Mouse (Mus musculus): ENCODE measurements around the gene Trpm1.

Gene Trpm1

GRCm38 (mm10) chr7:64237747-64238146 lies 84.1 kb downstream of the Trpm1 start:
- DNase-seq, result no peak

DNA sequence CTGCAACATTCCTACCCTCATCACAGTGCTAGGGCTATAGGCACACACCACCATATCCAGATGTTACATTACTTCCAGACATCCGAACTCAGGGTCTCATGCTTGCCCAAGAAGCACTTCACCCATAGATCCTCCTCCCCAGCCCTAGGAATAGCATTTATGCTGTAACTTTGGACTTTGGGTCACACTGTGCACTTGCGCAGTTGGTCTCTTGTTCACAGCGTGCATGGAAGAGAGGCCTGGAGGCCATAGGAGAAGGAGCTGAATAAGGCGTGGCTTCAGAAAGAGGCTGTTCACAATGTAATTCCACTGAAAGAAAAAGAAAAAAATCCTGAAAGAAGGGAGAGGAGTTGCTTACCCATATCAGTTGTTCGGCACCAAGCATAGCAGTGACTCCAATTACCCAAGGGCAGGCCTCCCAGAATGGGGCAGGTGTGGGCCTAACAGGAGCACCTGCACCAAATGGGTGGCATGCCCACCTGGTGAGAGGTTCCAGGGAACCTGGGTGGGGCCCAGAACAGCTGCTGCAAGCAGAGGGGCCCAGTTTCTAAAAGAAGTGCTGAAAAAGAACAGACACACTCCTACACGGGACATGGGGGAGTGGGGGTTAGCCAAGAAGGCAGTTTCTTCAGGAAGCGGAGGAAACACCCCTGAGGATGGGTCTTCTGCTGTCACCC lies 84.9 kb downstream of the Trpm1 start:
- DNase-seq, result no peak

GRCm38 (mm10) chr7:64239138-64239805 lies 85.6 kb downstream of the Trpm1 start:
- no peak for DNase-seq

DNA sequence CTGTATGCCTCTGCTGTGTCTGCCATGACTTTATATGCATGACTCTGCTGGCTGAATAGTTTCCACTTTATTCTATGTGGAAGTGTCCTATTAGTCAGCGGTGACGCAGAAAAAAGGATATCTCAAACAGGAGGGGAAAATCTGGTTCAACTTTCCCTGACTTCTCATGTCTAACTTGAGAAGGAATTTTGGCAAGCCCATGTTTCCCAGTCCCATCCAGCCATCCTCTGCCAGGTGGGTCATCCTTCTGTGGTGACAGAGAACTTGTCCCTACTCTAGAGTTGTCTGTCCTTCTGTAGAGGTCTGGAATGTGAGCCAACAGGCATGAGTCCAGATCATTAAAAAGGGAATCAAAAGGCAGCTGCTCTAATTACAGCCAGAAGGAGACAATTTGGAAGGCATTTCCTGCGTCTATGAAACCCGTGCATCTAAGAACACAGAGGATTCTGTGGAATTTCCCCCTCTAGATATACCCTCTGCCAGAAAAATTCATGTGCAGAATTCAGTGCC lies 86.2 kb downstream of the Trpm1 start:
- no peak for DNase-seq

DNA sequence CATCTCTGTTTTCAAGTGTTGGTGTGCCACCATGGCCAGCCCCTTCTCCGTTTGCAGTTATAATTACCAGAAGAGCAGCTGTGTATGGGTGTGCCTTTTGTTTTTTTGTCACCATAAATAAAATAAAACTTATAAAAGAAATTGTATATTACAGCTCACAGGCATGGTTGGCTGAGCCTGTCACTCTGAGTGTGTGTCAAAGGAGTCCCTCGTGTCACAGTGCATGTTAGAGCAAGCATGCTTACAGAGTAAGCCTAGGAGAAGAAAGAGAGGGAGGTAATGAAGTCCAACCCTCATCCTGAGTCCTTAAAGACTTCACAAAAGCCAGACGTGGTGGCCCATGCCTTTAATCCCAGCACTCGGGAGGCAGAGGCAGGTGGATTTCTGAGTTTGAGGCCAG lies 88.8 kb downstream of the Trpm1 start:
- DNase-seq, result no peak

GRCm38 (mm10) chr7:64244371-64244770 lies 90.7 kb downstream of the Trpm1 start:
- DNase-seq, result no peak

DNA sequence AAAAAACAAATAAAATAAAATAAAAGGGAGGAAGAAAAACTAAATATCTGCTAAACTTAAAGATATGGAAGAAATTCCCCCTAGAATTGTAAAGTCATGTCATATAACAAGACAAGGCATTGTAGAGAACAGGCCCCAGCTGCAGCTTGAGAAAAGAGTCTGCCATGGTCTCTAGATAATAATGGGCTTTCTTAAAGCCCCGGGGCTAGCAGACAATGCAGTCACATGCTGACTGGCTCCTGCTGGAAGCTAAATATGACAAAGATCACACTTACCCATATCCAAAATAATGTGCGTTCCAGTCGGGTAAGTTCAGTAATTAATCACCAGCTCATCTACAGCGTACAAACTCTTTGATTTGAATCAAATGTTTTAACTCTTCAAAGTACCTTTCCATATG lies 93.1 kb downstream of the Trpm1 start:
- no peak for DNase-seq

GRCm38 (mm10) chr7:64248352-64248751 lies 94.7 kb downstream of the Trpm1 start:
- DNase-seq, result no peak

- no peak for DNase-seq
Measured at GRCm38 (mm10) chr7:64249715-64250114, 96.1 kb downstream of the Trpm1 start.

DNA sequence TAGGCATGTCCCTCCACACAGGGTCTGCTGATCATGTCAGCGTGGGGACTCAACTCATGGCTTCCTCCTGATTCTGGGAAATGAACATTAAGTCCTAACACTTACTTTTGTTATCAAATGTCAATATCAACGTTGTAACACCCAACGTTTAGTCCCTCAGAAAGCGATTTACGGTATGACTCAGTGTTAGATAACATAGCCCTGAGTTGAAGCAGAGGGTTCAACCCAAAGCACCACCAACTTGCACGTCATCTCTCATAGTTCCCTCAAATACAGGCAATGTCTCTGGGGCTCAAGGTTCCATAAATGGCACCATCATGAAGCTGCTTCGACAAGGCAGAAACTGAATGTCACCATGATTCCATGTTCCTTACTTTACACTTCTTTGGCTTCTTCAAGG lies 96.8 kb downstream of the Trpm1 start:
- no peak for DNase-seq

DNA sequence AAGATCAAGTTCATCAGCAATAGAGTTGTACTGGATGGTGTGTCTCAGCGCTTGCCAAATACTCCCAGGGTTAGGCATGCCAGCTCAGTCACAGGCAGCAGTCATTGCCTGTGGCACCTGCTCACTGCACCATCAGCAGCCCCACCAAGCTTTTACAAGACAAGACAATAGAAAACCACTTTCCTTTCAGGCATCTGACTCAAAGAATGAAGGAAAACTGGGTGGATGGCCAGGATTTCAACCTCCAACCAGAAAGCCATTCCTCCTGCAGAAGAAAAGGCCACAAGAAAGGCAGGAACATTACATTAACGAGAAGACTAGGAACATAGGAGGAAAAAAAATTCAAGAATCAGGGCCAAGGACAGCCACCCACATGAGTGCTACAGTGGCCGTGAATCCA lies 100.1 kb downstream of the Trpm1 start:
- DNase-seq, result no peak

- DNase-seq, result no peak
Measured at GRCm38 (mm10) chr7:64265502-64266279, 112.1 kb downstream of the Trpm1 start.

DNA sequence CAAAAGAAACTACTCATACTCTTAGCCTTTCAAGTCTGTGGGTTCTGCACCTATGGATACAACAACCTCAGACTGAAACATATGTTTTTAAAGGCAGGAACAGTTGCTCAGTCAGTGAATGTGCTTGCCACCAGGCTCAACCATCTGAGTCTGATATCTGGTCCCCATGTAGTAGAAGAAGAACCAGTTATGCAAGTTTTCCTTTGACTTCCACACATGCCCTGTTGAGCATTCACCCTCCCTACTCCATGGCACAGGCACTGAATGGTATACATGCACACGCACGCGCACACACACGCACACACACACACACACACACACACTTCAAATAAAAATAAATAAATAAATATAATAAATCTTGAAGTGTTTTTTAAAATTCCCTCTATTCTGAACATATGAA lies 113.0 kb downstream of the Trpm1 start:
- no peak for DNase-seq

DNA sequence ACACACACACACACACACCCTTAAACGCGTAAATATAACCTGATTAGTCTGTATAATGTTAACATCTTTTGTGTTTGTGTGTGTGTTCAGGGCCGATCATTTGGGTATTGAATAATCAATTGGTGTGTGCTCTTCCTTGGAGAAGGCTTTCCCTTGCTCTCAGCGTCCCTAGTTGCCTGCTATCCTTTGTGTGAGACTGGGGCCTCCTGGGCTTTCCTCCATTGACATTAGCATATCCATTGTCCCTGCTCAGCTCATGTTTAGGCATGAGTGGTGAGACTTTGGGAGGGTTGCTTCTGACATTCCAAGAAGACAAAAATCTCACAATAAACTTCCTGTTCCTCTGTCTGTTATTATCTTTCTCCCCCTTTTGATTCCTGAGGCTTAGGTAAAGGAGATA lies 118.3 kb downstream of the Trpm1 start:
- no peak for DNase-seq

GRCm38 (mm10) chr7:64275518-64275917 lies 121.9 kb downstream of the Trpm1 start:
- no peak for DNase-seq

DNA sequence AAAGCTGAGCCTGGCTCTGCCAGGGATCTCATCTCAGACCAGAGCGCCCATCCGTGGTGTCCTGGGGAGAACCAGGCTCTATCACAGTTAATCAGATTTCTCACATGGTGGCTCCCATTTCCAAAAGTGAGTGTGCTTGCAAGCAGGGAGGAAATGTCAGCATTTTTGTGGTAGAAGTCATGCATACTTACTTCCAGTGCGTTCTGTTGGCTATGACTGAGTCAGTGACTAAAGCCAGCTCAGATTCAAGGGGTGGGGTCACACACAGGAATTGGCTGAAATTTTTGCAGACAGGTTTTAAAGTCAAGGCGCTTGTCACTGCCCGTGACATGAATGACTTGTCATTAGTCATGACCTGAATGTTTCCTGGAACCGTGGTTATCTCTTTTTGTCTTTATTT lies 123.3 kb downstream of the Trpm1 start:
- no peak for DNase-seq

GRCm38 (mm10) chr7:64278526-64278925 lies 124.9 kb downstream of the Trpm1 start:
- no peak for DNase-seq

- no peak for DNase-seq
Measured at GRCm38 (mm10) chr7:64279548-64279947, 125.9 kb downstream of the Trpm1 start.

- DNase-seq, result no peak
Measured at GRCm38 (mm10) chr7:64286566-64286965, 132.9 kb downstream of the Trpm1 start.

DNA sequence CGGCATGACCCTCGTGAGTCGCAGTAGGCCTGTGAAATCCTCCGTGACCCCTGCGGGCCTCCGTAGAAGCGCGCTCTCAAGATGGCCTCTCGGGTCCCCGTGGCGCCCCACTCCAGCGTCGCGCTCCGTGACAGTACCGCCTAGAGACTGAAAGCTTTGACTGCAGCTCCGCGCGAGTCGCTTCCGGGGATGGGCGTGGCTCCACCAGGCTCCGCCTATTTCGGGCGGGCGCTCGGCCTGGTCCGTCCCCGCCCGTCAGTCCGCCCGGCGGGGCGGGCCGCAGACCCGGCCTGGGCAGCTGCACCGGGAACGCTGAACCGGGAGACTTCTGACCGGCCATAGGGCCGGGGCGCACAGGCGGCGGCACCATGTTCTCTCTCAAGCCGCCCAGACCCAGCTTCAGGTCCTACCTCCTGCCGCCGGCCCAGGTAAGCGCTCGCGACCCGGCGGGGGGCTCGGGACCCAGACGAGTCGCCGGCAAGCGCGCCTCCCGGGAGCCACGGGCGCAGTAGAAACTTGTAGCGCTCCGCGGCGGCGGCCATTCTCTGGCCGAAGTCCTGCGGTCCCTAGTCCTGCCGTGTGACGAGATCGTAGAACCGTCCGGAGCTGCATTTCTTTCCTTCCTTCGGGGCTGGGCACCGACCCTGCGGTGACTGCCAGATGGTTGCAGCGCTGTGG lies 133.9 kb downstream of the Trpm1 start, which contains the start of gene Mtmr10:
TSS of gene Mtmr10 (plus strand) at position 240 of the 678 bp plus-strand sequence.
- DNase-seq, result peak; percentile 99

DNA sequence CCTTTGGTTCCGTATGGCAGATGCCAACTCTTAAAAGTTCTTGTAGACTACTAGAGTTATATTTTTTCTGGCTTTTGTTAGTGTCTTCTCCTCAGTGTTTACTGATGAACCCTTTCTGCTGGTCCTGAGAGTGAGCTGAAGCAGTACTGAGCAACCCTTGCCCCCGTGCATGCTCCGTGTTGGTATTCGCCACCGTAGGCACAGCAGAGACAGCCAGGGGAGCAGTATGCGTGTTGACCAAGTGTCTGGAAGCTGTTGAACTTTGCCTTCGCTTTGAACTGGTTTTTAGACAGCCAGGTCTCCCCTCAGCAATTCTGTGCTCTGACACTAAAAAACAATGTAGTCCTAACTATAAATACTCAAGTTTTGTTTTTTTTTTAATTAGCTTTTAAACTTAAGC lies 135.8 kb downstream of the Trpm1 start:
- no peak for DNase-seq

DNA sequence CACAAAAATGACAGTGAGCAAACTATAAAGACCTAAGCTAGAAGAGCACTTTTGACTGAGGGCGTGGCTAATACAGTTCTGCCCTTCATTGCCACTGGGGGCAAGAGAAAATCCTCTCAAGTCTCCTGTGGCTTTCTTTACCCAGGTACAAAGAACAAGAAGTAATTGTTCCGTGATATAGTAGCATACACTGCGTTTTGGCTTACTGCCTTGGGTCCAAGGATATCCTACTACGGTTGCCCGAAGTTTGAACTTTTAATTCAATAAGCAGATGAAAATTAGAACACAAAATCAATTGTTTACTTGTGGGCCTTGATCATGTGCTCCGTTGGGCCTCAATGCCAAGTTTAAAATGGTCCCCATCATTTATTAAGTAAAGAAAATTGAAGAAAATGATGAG lies 136.8 kb downstream of the Trpm1 start:
- DNase-seq, result no peak

DNA sequence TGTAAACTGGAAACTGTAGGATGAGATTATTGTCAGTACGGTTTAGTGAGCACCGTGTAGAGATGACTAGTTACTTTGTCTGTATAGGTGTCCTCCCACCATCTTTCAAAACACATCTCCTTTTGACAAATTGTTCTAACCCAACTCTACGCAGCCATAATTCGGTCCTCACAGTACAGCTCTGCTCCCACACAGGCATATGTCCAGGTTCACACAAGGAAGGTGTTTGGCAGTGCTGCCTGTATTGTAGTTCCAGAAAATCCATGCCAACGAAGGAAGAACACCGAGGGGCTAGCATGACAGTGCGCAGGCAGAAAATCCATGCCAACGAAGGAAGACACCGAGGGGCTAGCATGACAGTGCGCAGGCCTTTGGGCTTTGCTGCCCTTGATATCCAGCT lies 138.1 kb downstream of the Trpm1 start:
- DNase-seq, result no peak

All from lung, postnatal 14 days (tissue).